Mouse (Mus musculus): Measurements from ENCODE around the gene Ttbk2.
A peak's percentile ranks its signal among the peaks of the same experiment; 100 is the strongest.

The Ttbk2 gene

DNA sequence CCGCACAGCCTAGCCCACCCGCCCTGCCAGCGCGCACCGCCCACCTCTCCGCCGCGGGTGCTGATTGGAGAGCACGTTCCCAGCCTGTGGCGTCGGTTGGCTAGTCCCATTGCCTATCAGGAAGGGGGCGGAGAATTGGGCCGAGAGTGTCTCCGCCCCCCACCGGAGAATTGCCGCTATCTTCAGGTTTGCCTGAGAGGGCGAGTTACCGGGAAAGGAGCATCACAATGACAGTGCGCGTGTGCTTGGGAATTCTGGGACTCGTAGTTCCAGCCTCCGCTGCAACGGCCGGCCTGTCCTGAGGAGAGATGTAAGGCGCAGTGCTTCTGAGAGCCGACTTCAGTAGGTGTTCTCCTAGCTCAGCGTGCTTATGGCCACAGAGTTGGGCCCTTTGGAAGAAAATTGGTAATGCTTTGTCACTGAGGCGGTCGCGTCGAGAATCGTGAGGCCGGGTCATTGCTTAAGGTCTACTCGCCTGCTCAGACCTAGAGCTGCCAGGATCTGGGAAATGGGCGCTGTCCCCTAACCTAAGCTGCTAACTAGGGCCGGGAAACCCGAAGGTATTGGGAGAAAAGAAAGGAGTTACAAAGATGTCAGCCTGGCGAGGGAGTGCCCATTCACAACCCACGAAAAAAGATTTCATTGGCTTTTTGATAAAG, at the start of gene Ttbk2:
Ttbk2 (minus strand) TSS at position 181 of the 659 bp plus-strand sequence.
- DNase-seq (ENCODE audit: low read depth, low spot score): peak; percentile 99

DNA sequence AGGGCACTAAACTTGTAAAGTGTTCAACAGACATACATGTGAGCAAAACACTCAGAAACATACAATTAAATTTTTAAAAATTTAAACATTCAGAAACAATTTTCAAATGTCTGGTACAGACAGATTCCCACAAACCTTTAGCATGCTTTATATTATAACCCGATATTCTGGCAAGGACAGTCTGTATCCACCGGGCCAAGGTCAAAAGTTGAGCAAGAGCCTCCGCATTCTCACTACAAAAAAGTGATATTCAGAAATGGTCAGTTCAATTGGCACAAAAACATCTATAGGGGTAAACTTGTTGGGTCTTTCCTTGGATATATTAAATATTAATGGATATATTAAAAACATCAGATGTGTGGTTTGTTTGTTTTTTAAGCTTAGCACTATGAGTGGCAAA, 46.0 kb upstream of the Ttbk2 start:
- DNase-seq (ENCODE audit: low read depth, low spot score): no peak

DNA sequence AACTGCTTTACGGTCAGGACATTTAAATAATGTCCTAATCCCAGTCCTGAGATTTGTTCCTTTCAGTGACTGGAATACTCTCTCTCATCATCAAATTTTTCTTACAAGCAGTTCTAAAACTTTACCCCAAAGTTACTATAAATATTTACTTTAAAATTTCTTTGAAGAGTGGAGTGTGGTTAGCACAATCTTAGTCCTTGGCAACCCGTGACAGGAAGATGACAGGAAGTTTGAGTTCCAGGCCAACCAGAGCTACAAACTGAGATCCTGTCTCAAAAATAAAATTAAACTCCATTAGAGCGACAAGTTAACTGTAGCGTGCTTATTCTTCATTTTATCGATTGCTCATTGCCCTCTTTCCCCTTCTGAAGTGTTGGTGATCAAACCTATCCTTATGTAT, 37.2 kb upstream of the Ttbk2 start:
- no peak for DNase-seq (ENCODE audit: low read depth, low spot score)

DNA sequence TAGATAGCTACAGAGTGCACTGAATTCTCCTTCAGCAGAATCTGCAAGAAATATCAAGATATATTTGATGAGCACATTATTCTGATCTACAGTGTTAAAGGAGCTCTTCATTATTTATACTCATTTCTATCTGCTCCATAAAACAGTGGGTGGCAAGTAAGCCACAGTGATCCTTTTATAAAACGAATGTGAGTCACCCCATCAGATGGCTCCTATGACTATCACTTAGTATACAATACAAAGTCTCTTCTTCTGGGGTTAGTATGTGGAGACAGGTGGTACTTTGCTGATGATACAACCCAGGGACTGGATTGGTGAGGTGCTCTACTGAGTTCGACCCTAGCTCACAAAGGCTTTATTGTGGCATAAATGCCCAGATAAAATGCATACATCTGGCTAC, 22.8 kb upstream of the Ttbk2 start:
- no peak for DNase-seq (ENCODE audit: low read depth, low spot score)

DNA sequence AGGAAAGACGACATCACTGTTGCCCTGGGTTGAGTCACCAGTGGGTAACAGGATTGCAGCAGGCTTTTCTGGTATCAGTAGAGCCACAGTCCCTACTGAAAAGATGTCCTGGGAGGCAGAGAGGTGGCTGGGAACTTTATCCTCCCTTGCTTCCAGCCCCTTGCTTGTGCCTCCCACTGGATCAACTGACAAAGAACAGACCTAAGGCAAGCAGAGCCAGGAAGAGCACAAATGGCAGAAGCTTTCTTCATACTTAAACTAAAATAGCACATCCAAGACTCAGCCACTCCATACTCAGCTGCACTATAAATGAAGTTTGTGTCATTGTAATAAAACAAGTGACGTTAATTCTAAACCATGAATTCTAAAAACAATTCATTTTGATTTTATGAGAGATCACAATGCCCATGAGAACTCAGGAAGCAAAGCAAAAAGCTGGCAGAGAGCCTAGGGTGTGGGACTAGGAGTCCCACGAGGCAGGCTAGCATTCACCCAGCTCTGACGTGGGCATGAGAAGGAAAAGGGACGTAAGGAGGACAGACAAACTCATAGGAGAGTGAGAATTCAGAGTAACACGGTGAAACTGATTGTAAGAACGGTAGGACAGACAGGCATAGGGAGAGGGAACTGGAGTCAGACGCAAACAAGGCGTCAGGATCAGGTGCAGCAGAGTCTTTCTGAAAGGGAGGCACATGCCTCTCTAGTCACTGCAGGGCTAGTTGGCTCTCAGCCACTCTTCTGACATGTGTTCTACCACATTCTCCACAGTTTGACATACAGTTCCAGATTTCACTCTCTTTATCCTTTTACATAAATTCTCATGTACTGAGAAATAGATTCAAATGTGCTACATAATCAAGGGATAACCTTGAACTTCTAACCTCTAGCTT, 21.3 kb upstream of the Ttbk2 start:
- no peak for DNase-seq (ENCODE audit: low read depth, low spot score)

DNA sequence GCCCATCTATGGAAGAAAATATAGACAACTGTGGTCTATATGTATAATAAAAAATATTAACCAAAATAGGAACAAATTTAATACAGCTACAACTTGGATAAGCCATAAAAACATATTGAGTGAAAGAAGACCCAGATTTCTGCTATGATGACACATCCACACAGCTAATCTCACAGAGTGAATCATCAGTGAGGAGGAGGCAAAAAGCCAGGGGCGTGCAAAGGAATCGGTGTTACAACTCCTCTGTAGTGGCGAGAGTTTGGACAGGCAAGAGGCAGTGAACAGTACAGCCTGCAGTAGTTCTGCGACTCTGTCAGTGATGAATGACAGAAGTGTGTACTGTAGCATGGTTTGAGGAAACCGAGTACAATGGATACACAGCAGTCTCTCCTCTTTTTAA, 16.9 kb upstream of the Ttbk2 start:
- DNase-seq (ENCODE audit: low read depth, low spot score): no peak

DNA sequence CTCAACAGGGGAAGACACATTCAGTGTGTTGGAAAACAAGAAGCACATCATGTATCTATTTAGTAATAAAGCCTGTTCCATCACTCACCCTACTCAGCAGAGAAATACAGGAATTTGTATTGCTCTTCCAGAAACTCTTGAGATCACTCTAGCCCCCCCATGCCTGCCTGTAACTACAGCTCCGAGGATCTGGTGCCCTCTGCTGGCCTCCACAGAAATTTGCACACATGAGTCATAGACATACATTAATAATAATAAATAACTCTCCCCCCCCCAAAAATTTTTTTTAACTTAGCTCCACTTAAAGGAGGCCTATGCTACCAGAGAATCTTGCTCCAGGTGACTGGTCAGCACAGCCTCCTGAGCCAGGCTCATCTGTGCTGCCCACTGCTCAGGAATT, 16.2 kb upstream of the Ttbk2 start:
- peak; percentile 42 for DNase-seq (ENCODE audit: low read depth, low spot score)

DNA sequence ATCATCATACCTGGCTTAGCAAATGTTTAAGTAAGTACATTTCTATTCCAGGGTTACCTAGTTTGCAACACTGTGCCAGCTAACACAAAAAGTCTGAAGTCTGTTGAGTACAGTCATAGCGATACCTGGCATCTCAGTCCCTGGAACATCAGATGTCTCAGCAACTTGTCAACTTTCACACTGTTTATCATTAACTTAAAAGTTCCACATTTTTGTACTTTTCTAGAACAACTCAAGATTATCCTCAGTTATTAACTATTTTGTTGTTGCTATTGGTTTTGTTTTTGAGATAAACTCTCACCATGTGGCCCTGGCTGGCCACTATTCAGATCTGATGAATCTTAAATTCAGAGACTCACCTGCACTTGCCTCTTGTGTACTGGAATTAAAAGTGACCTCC, 13.0 kb upstream of the Ttbk2 start:
- no peak for DNase-seq (ENCODE audit: low read depth, low spot score)

DNA sequence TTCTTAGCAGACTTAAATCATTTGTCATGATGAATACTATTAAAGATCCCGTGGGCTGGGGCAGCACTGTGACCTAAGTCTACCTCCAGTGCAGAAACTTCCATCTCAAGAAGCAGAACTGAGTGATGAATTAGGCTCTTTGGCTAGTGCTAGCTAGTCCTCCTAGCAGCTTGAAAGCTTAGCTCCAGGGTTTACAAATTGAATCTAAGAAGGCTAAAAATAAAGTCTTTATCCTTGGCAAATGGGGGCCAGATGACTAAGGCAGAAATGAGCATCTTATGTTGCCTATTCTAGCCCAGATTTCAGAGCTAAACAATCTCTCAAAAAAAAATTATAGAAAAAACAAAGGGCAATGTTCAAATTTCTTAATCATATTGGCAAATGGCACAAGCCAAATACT, 10.3 kb upstream of the Ttbk2 start:
- DNase-seq (ENCODE audit: low read depth, low spot score): no peak

DNA sequence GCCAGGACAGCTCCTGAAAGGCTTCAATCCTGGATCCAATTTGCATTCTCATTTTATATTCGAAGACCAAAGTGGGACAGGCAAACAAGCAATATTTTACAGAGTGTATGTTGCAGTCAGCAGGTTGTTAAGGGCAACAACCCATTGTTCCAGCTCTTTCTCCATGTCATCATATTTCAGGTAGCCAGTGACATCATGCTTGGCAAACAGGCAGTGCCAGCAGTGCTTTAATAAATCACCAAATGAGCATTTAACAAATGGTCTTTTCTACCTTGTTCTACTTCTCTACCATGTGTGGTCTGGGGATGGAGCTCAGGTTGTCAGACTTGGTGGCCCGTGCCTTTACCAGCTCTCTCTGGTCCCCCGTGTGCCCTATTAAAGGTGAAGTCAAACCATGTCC, 7.7 kb upstream of the Ttbk2 start:
- DNase-seq (ENCODE audit: low read depth, low spot score): no peak

DNA sequence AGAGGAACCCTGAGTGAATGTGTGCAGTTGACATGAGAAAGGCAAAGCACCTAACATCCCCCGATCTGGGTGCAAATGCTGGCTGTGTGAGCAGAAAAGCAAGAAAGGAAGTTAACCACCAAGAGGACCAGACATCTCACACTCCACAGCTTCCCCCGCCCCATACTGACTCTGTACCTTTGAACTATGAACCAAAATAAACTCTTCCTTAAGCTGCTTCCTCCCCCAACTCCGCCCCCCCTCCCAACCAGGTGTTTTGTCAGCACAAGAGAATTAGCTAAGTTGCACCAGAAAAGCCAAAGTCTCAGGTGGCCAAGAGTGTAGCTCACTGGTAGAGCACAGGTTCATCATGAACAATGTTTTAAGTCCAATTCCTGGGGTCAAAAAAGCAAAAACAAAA, 2.7 kb upstream of the Ttbk2 start:
- DNase-seq (ENCODE audit: low read depth, low spot score): no peak

DNA sequence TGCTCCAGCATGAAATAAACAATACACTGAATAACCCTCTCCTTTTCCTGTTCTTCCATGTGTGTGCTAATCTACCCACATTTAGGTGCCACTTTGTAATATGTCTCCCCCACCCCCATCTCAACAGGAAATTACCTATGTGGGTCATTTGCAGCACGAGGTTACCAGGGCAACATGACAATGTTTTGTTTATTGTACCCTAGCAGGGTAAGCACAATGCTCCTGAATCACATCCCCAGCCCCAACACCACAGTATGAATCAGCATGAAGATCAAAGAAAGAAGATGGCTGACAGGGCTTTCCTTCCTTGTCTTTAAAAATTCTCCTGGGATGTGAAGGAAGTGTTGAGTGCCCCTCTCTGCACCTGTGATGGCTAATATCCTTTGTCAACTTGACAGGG, 2.2 kb upstream of the Ttbk2 start:
- DNase-seq (ENCODE audit: low read depth, low spot score): no peak

DNA sequence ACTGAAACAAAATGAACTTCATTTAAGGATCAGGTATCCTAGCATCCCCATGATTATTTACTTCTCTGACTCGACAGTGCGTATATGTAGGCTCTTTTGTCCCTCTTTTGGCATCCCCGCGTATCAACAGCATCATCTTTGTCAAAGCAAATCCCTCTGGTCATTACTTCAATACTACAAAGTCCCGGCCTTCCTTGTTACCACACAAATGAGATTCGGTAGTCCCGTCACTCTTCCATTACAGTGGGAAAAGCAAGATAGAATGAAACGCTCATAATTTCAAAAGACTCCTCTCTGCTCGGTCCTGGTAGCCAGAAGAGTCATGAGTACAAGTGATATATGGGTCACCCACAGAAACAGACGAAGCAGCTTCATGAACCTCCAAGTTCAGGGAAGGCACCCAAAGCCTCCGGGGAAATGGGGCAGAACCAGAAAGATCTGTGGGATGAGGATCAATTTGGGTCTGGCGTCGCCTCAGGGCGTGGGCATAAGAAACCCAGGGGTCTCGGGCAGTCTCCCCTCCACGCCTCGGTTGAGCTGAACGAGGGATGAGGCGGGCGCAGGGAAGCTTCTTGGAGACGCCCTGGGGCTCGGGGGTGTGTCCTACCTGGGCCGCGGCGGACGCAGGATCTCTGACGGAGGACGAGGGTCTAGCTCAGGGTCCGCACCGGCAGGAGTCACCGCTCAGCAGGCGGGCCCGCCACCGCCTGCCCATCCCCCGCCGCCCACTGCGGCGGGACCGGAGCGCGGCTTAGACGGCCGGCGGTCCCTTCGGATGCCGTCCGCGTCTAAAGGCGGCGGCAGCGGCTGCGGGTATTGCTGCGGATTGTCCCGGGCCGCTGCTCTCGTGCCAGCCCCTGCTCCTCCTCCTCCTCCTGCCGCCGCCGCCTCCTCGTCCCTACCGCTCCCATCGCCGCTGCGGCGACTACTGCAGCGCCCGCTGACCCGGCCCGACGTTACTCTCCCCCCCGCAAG, 668 bp downstream of the Ttbk2 start, which contains the start of gene Cdan1:
Cdan1 (minus strand) TSS at position 680 of the 975 bp plus-strand sequence.
- DNase-seq (ENCODE audit: low read depth, low spot score): peak; percentile 78

DNA sequence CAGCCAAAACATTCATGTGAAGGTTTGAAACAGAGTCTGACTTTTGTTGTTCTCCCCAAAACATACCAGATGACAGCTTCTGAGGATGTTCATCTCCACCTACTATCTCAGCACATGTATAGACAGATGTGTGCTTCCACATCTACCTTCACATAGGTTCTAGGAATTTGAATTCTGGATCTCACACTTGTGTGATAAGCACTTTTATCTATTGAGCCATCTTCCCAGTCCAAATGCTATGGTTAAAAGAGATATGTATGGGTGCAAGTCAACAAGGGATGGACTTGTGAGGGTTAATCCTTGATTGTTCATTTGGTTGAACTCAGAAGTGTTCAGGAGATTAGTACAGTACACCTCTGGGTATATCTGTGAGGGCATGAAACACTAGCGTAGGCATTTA, 5.1 kb downstream of the Ttbk2 start:
- no peak for DNase-seq (ENCODE audit: low read depth, low spot score)

DNA sequence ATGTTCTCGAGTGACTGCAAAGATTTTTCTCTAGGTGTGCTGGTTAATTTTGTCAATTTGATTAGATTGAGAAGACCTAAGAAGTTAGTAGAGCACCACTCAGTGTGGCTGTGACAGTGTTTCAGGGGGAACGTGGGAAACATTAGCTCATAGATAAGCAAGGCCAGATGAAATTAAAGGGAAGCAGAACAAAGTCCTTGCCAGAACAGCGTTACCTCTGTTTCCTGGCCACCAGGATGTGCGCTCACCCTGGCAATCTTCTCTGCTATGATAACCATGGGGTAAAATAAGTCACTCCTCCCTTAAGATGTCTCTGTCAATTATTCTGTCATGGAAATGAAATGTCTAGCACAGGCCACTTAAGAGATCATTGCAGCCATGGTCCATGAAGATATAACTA, 6.4 kb downstream of the Ttbk2 start:
- DNase-seq (ENCODE audit: low read depth, low spot score): no peak

DNA sequence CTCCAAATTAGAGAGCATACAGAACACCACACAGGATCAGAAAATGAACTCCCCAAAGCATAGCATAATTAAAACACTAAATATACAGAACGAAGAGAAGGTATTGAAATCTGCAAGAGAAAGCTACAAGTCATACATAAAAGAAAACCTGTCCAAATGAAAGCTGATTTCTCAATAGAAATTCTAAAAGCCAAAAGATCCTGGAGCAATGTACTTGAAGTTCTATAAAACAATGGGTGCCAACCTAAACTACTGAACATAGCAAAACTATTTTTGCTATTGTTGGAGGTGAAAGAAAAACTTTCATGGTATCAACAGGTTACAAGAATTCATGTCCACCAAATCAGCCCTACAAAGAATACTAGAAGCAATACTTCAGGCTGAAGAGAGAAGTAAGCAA, 9.2 kb downstream of the Ttbk2 start:
- no peak for DNase-seq (ENCODE audit: low read depth, low spot score)

DNA sequence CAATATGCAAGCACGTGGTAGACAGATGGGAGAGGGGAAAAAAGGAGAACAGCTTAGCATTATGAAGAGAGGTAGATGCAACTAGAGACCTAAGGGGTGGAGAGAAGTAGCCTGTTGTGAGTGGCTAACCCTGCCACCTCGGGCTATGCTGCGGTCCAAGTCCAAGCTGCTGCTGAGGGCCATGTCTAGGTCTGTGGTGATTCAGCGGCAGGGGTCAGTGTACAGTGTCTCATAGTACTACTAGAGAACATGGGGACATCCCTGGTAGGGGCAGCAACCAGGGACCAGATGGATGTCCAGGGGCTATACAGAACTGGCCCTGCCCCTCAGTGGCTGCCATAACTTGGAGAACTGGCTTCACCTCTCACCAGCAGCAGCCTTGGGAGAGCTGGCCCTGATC, 15.2 kb downstream of the Ttbk2 start:
- DNase-seq (ENCODE audit: low read depth, low spot score): no peak

DNA sequence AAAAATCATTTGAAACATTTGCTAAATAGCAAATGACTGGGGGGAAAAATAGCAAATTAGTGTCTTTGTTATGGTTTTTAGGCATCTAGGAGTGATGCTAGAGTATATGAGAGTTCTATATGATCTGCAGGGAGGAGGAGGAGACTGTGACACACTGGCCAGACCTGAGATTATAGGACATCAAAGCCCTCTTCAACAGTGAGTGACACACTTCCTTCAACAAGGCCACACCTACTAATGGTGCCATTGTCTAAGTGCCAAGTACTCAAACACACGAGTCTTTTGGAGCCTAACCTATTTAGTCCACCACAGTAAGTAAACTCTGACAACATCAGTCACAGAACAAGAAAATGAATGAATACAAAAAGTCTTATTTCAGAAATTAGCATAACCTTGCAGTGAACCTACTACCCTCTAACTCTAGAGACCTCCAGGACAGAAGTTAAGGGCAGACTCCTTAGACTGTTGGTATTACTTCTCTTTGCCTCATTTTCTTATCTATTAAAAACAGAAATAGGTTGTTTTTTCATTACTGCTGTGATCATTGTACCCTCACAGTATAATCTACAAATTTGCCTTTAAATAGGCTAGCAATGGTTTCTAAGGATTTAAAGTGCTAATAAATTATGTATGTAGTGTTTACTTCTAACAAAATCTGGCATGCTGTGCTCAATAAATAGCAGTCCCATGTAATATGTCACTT, 23.3 kb downstream of the Ttbk2 start:
- no peak for DNase-seq (ENCODE audit: low read depth, low spot score)

DNA sequence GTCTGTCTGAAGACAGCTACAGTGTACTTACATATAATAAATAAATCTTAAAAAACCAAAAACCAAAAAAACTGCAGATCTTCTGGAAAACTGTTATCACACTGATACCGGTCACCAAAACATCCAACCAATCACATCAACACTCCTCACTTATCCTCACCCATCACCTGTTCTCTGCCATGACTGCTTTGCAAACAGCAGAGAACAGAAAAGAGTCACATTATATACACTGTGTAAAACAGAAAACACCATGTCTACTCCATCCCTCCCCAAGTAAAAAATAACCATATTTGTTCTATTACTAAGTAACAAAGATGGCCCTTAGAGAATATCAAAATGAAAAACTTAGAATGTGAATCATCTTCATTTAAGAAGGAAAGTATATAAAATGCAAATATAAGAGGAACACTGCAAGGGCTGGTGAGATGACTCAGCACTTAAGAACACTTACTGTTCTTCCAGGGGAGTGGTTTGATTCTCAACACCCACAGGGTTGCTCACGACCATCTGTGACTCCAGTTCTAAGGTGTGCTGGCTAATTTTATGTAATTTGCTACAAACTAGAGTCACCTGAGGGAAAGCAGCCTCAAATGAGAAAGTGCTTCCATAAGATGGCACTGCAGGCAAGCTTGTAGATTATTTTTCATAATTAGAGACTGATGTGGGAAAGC, 80.0 kb downstream of the Ttbk2 start:
- DNase-seq (ENCODE audit: low read depth, low spot score): no peak

DNA sequence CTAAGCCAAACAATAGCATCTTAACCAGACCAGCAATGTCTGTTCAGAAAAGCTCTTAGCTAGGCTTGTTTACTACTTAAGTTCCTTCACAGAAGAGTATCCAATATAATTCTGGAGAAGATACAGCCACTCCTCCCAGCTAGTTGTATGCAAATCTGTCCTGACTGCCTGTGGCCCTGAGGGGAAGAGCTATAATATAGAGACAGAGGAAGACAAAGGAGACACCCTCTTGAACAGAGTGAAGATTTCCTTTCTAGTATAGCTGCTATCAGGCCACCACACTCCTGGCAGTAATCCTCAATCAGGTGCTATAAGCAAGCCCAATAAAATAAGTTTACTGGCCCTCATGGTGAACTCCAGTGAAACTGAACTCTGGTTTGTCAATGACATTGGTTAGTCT, 88.5 kb downstream of the Ttbk2 start:
- DNase-seq (ENCODE audit: low read depth, low spot score): peak; percentile 67

DNA sequence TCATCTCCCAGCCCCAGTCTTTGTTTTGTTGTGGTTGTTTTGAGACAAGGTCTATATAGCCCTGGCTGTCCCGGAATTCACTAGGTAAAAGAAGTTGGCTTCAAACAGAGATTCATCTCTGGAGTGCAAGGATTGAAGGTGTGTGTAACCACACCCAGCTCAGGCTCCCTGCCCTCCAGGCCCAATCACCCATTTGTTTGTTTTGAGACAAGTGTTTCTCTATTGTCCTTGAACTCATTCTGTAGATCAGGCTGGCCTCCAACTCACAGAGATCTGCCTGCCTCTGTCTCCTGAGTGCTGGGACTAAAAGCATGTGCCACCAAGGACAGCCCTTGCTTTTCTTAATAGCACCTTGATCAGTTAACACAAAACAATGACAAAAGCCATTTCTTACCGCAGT, 102.4 kb downstream of the Ttbk2 start:
- DNase-seq (ENCODE audit: low read depth, low spot score): peak; percentile 79

All from ZHBTc4 (cell line).